Mouse (Mus musculus) left cerebral cortex, postnatal 25 days (tissue): ENCODE measurements around the gene Dhx30. TPM values are rescaled to one million over a fixed set of nuclear protein-coding genes. Genes with fewer than 3 reads are reported as not detected.
"Not testable (repeated sequence)": the region's sequence is repeated elsewhere in the genome, so short reads cannot be mapped to it uniquely, and the experiment has no call there.

ENCODE experiments used
- DNase-seq, 2 experiments: peaks; one replicate each; pipeline ENCODE4 v3.0.0; 2022; ENCODE audit warnings: low spot score in 2 of 2, mixed read lengths in 1 of 2
- intact Hi-C: fragments of 180-260 bp; cut with DNase I; formaldehyde crosslinking; loops from one replicate; pipeline ENCODE4 v1.15.1; 2025
- total RNA-seq, 2 experiments: library from RNA; stranded (reverse); gene quantifications; 2 replicates each; pipeline ENCODE4 v1.2.3; 2021

The Dhx30 gene
- total RNA-seq, 2 experiments from 2014 or later: 153 to 164 TPM

- peak; percentile 94 to 96 for DNase-seq
- intact Hi-C loops: loop anchor here (2.0 to 10.0 kb wide), 2 partner anchors 194 to 208 kb away; no protein-coding TSS in a partner anchor
Measured at GRCm38 (mm10) chr9:110100627-110101600, 16.7 kb downstream of the Dhx30 start.

- intact Hi-C loops: no loop called here
- DNase-seq: no peak
Measured at GRCm38 (mm10) chr9:110097791-110098190, 19.8 kb downstream of the Dhx30 start.

- no peak for DNase-seq
- intact Hi-C loops: no loop called here
Measured at GRCm38 (mm10) chr9:110094761-110095160, 22.9 kb downstream of the Dhx30 start.

- DNase-seq: no peak
- intact Hi-C loops: no loop called here
Measured at GRCm38 (mm10) chr9:110093303-110093702, 24.3 kb downstream of the Dhx30 start.

- DNase-seq: no peak
- intact Hi-C loops: no loop called here
Measured at GRCm38 (mm10) chr9:110085693-110086092, 31.9 kb downstream of the Dhx30 start.

- intact Hi-C loops: no loop called here
- DNase-seq: no peak
Measured at GRCm38 (mm10) chr9:110084201-110084964, 33.2 kb downstream of the Dhx30 start.

- DNase-seq: peak in 1 of 2 experiments; percentile 57
- intact Hi-C loops: no loop called here
Measured at GRCm38 (mm10) chr9:110081066-110081465, 36.6 kb downstream of the Dhx30 start.

GRCm38 (mm10) chr9:110076468-110076867, 41.2 kb downstream of the Dhx30 start:
- intact Hi-C loops: not testable (repeated sequence)

GRCm38 (mm10) chr9:110071843-110072242, 45.8 kb downstream of the Dhx30 start:
- intact Hi-C loops: loop anchor here (1.0 to 2.0 kb wide), 2 partner anchors 87 to 177 kb away; no protein-coding TSS in a partner anchor
- DNase-seq: peak; percentile 81 to 88

More at GRCm38 (mm10) chr9:110076468-110076867, 41.2 kb downstream of the Dhx30 start:
- DNase-seq: not testable (repeated sequence)

- intact Hi-C loops: loop anchor here (1.0 to 2.0 kb wide), 2 partner anchors 86 to 176 kb away; no protein-coding TSS in a partner anchor
- DNase-seq: no peak
Measured at GRCm38 (mm10) chr9:110071011-110071410, 46.6 kb downstream of the Dhx30 start.

- intact Hi-C loops: loop anchor here (2.0 kb wide), 1 partner anchor 176 kb away; no protein-coding TSS in a partner anchor
- DNase-seq: no peak
Measured at GRCm38 (mm10) chr9:110070358-110070757, 47.3 kb downstream of the Dhx30 start.

GRCm38 (mm10) chr9:110068745-110069144, 48.9 kb downstream of the Dhx30 start:
- intact Hi-C loops: no loop called here
- DNase-seq: no peak

- DNase-seq: no peak
- intact Hi-C loops: no loop called here
Measured at GRCm38 (mm10) chr9:110064641-110065040, 53.0 kb downstream of the Dhx30 start.

- intact Hi-C loops: no loop called here
- DNase-seq: no peak
Measured at GRCm38 (mm10) chr9:110062861-110063260, 54.8 kb downstream of the Dhx30 start.

- intact Hi-C loops: no loop called here
- no peak for DNase-seq
Measured at GRCm38 (mm10) chr9:110062405-110062804, 55.2 kb downstream of the Dhx30 start.

GRCm38 (mm10) chr9:110060761-110061160, 56.9 kb downstream of the Dhx30 start:
- intact Hi-C loops: no loop called here
- DNase-seq: no peak

- DNase-seq: no peak
- intact Hi-C loops: no loop called here
Measured at GRCm38 (mm10) chr9:110057200-110057599, 60.4 kb downstream of the Dhx30 start.

- no peak for DNase-seq
- intact Hi-C loops: no loop called here
Measured at GRCm38 (mm10) chr9:110054781-110055180, 62.8 kb downstream of the Dhx30 start.

GRCm38 (mm10) chr9:110054080-110054421, 63.6 kb downstream of the Dhx30 start:
- intact Hi-C loops: no loop called here
- no peak for DNase-seq
